Mouse (Mus musculus): Measurements from ENCODE around the gene Cabp1.

DNA sequence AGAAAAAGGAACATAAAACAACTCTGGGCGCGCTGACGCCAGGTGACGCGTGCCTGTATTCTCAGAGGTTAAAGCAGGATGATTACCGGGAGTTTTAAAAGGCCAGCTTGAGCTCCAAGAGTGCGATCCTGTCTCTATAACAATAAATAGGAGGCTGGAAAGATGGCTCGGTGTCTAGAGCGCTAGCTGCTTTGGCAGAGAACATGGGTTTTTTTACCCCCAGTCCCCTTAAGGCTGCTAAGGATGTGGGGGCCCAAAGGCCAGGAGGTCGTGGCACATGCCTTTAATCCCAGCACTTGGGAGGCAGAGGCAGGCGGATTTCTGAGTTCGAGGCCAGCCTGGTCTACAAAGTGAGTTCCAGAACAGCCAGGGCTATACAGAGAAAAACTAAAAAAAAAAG is 35.0 kb downstream of the Cabp1 start:
- TF ChIP-seq CTCF (IDR thresholded peaks at IDR 0.05; ENCODE audit: extremely low read depth, insufficient read depth, low read length) (no peak), POLR2A (IDR thresholded peaks at IDR 0.05; ENCODE audit: extremely low read depth, insufficient read depth, low read length) (no peak)
